Mouse (Mus musculus): Measurements from ENCODE around the gene Sptbn2.

GRCm38 (mm10) chr19:4697121-4697520 lies 13.8 kb upstream of the Sptbn2 start:
- TF ChIP-seq CTCF (IDR thresholded peaks at IDR 0.05; ENCODE audit: borderline replicate concordance, extremely low read depth, insufficient read depth, insufficient read length) (no peak), POLR2A (IDR thresholded peaks at IDR 0.05; ENCODE audit: borderline replicate concordance, extremely low read depth, insufficient read depth, insufficient read length, poor library complexity, severe bottlenecking) (no peak)
